Mouse (Mus musculus) heart, postnatal 0 days (tissue): ENCODE results near the gene Zwilch. TPM values are rescaled to one million over a fixed set of nuclear protein-coding genes. Genes with fewer than 3 reads are reported as not detected.
A peak's percentile ranks its signal among the peaks of the same experiment; 100 is the strongest.
"Not testable (repeated sequence)": the region's sequence is repeated elsewhere in the genome, so short reads cannot be mapped to it uniquely, and the experiment has no call there.

Experiments used
- ATAC-seq: fragments of 200-750 bp; cut with Nextera tagmentation; 2 replicates; pipeline ENCODE4 v1.8.0; 2017; ENCODE audit warnings: low read depth, moderate number of reproducible peaks, moderate library complexity; ENCODE audit not compliant: insufficient read depth
- DNase-seq: peaks from one replicate; pipeline ENCODE4 v3.0.0-alpha.2; 2016; ENCODE audit warnings: low spot score
- H3K27ac ChIP-seq: fragments of 300-500 bp; sonication (generic); 2 replicates; pipeline ENCODE4 v1.5.1; 2014; ENCODE audit warnings: low read depth, mild to moderate bottlenecking
- H3K27me3 ChIP-seq: fragments of 300-500 bp; sonication (generic); 2 replicates; pipeline ENCODE4 v1.6.1; 2014; ENCODE audit warnings: low read length, mixed read lengths; ENCODE audit not compliant: control insufficient read depth, insufficient read depth
- H3K36me3 ChIP-seq: fragments of 300-500 bp; sonication (generic); replicated peaks from 2 replicates; pipeline ENCODE4 v1.6.1; 2014; ENCODE audit warnings: low read length, mixed read lengths; ENCODE audit not compliant: control insufficient read depth, insufficient read depth
- H3K4me1 ChIP-seq: fragments of 300-500 bp; sonication (generic); 2 replicates; pipeline ENCODE4 v1.6.1; 2014; ENCODE audit warnings: antibody characterized with exemption; ENCODE audit not compliant: control insufficient read depth, insufficient read depth
- H3K4me2 ChIP-seq: fragments of 300-500 bp; sonication (generic); 2 replicates; pipeline ENCODE4 v1.6.1; 2014; ENCODE audit warnings: low read depth, mild to moderate bottlenecking, low read length, moderate library complexity
- H3K4me3 ChIP-seq: fragments of 300-500 bp; sonication (generic); 2 replicates; pipeline ENCODE4 v1.5.1; 2014; ENCODE audit warnings: low read depth, low read length
- H3K9ac ChIP-seq: fragments of 300-500 bp; sonication (generic); replicated peaks from 2 replicates; pipeline ENCODE4 v1.6.1; 2014; ENCODE audit warnings: low read depth, low read length, mixed read lengths
- H3K9me3 ChIP-seq: fragments of 300-500 bp; sonication (generic); replicated peaks from 2 replicates; pipeline ENCODE4 v1.6.1; 2016; ENCODE audit warnings: low read length; ENCODE audit not compliant: control insufficient read depth
- CTCF ChIP-seq: IDR thresholded peaks from 2 replicates; pipeline ENCODE4 v1.5.1; 2016; ENCODE audit warnings: antibody characterized with exemption, control low read depth, low read depth
- EP300 ChIP-seq: IDR thresholded peaks from 2 replicates; pipeline ENCODE4 v1.6.1; 2016; ENCODE audit warnings: antibody characterized with exemption, low read depth
- WGBS: fragments of 180-500 bp; shearing (Covaris S2); extraction: QIAGEN DNeasy Blood & Tissue Kit; methylation state at CpG from one replicate; pipeline ENCODE4 v1.1.7; 2014; 5-methylcytosine and 5-hydroxymethylcytosine counted together
- polyA plus RNA-seq: library from polyadenylated mRNA; unstranded; fragments of >200 nt; fragmentation: Nextera tagmentation; extraction: Ambion mirVana; gene quantifications from 2 replicates; pipeline ENCODE4 v1.2.1, GENCODE M21; 2015
- total RNA-seq: library from RNA; depleted of rRNA; stranded (reverse); fragments of >200 nt; gene quantifications from 2 replicates; pipeline ENCODE4 v1.2.3, GENCODE M21; 2014; ENCODE audit warnings: low replicate concordance

Gene Zwilch
- total and polyA plus RNA-seq, 2 experiments from 2014 or later, result 3.8 to 9.8 TPM

DNA sequence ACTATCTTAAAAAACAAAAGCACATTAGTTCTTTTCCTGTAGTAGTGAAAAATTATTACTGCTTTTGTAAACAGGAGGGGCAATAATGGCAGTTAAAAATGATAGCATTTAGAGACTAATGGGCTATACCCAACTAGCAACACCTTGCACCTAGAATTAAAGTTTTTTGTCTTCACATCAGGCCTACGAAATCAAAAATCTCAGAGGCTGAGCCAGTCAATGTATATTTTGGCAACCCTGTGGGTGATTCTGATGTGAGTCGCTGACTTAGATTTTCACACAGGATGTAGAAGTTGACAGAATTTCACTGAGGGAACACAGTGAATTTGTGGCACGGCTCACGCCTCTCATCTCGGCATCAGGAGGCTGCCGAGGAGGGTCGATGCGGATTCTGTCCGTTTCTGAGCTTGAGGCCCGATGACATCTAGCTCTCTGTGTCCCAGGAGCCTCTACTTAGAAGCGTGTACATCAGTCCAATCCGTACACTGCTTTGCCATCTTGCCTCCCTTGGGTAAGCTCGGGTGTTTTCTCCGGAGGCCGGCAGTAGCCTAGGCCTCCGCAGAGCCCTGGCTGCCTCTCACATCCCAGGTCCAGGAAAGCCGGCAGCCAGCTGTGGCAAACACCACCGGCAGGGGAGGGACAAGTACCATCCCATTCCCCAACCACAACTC lies 624 bp downstream of the Zwilch start:
- no peak for TF ChIP-seq CTCF
- no peak for TF ChIP-seq EP300
- WGBS, result under 1% methylated on average over 18 of the region's 18 CpGs
- Histone ChIP-seq H3K4me2 (peak overlapping the region; percentile 73), H3K9ac (peak overlapping the region; percentile 67), H3K4me1 (peaks cover 5% of the 10 kb centered on the region), H3K36me3 (peaks cover 27% of the 10 kb centered on the region), H3K27ac (peak overlapping the region; percentile 82), H3K27me3 (no peaks in the 10 kb centered on the region), H3K9me3 (no peaks in the 10 kb centered on the region), H3K4me3 (peak overlapping the region; percentile 83)
- ATAC-seq, result peak; percentile 28; the same call in 1 of the 2 replicates
- no peak for DNase-seq

DNA sequence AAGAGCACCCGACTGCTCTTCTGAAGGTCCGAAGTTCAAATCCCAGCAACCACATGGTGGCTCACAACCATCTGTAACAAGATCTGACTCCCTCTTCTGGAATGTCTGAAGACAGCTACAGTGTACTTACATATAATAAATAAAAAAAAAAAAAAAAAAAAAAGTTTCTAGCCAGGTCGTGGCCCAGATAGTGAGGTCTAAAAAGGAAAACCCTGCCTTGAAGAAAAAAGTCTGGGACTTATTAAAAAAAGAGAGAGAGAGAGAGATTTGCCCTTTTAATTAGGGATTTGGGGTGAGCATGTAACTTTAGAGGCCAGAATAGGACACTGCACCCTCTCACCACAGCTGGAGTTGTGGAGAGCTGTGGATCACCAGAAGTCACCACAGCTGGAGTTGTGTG lies 2.9 kb downstream of the Zwilch start:
- not testable (repeated sequence) for H3K9ac ChIP-seq, H3K36me3 ChIP-seq, H3K4me1 ChIP-seq, H3K4me3 ChIP-seq, H3K4me2 ChIP-seq, DNase-seq, H3K27me3 ChIP-seq, H3K9me3 ChIP-seq, ATAC-seq, H3K27ac ChIP-seq
- WGBS, result 87% methylated on average over 3 of the region's 3 CpGs

- H3K4me1 ChIP-seq, result no peaks in the 10 kb centered on the region
- 81% methylated on average over 5 of the region's 5 CpGs for WGBS
- TF ChIP-seq EP300, result no peak
- TF ChIP-seq CTCF, result no peak
- H3K9me3 ChIP-seq, result no peaks in the 10 kb centered on the region
- no peaks in the 10 kb centered on the region for H3K27me3 ChIP-seq
- H3K27ac ChIP-seq, result no peak overlapping the region
- no peak overlapping the region for H3K4me3 ChIP-seq
- ATAC-seq, result no peak
- DNase-seq, result no peak
- no peak overlapping the region for H3K9ac ChIP-seq
- peaks cover 49% of the 10 kb centered on the region for H3K36me3 ChIP-seq
- H3K4me2 ChIP-seq, result no peak overlapping the region
Observed at GRCm38 (mm10) chr9:64160471-64160870, 12.4 kb downstream of the Zwilch start.

DNA sequence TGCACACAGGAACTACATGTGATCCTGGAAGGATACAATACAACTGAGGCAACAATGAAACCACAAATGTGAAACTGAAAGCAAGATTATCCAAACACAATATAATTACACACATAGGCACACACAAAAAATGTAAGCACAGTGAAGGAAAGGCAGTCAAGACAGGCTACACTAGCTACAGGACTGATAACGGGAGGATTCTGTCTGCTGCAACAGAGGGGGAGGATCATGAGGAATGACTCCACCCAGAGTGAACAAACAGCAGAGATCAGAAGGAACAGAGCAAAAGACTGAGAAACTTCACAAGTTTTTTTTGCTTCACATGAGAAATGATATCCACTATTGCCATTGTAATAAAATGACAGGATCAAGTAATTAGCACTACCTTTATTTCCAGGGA lies 16.3 kb downstream of the Zwilch start:
- TF ChIP-seq EP300 (no peak), CTCF (no peak)
- WGBS, result 76% methylated on average over 1 of the region's 1 CpGs
- no peaks in the 10 kb centered on the region for H3K4me1 ChIP-seq
- no peaks in the 10 kb centered on the region for H3K27me3 ChIP-seq
- no peak overlapping the region for H3K4me3 ChIP-seq
- DNase-seq (no peak), ATAC-seq (no peak)
- peaks cover 52% of the 10 kb centered on the region for H3K36me3 ChIP-seq
- no peak overlapping the region for H3K9ac ChIP-seq
- no peak overlapping the region for H3K4me2 ChIP-seq
- H3K27ac ChIP-seq, result no peak overlapping the region
- H3K9me3 ChIP-seq, result no peaks in the 10 kb centered on the region

GRCm38 (mm10) chr9:64139879-64140278 lies 33.0 kb downstream of the Zwilch start:
- H3K9ac ChIP-seq, result no peak overlapping the region
- peaks cover 25% of the 10 kb centered on the region for H3K36me3 ChIP-seq
- WGBS, result 87% methylated on average over 9 of the region's 9 CpGs
- DNase-seq (no peak), ATAC-seq (no peak)
- H3K4me1 ChIP-seq, result no peaks in the 10 kb centered on the region
- H3K4me3 ChIP-seq, result no peak overlapping the region
- H3K9me3 ChIP-seq, result no peaks in the 10 kb centered on the region
- H3K27me3 ChIP-seq, result no peaks in the 10 kb centered on the region
- TF ChIP-seq CTCF (no peak), EP300 (no peak)
- H3K4me2 ChIP-seq, result no peak overlapping the region
- H3K27ac ChIP-seq, result no peak overlapping the region

DNA sequence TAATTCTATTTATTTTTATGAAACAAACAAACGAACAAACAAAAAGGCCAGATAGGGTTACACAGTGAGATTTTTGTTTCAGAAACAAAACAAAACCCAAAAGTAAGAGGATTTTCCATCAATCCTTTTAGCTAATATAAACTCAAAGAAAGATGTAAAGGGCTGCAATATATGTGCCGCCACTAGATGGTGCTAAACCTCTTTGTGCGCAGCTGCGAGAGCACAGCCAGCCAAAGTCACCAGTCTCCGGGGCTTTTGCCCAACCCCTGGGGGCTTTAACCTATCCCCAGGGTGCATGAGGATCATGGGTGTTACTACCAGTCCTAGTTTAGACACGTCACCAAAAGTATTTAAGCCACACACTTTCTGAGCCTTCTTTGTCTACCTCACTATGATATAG lies 34.0 kb downstream of the Zwilch start:
- not testable (repeated sequence) for H3K9me3 ChIP-seq, H3K9ac ChIP-seq, DNase-seq, ATAC-seq, H3K27me3 ChIP-seq, H3K4me2 ChIP-seq, H3K4me1 ChIP-seq, H3K4me3 ChIP-seq, H3K27ac ChIP-seq
- H3K36me3 ChIP-seq, result peaks cover 25% of the 10 kb centered on the region
- TF ChIP-seq CTCF, result peak; percentile 51
- 4% methylated on average over 6 of the region's 6 CpGs for WGBS
